Mouse (Mus musculus) lung, adult 2 months (tissue): Measurements from ENCODE around the gene Pbx3. TPM values are rescaled to one million over a fixed set of nuclear protein-coding genes. Genes with fewer than 3 reads are reported as not detected.

ENCODE experiments used
- DNase-seq: peaks from one replicate; pipeline ENCODE4 v3.0.0; 2022
- H3K4me1 ChIP-seq: fragments of 200-500 bp; 2 replicates; pipeline ENCODE4 v1.6.1; 2011; ENCODE audit warnings: low read length; ENCODE audit not compliant: control insufficient read depth, insufficient read depth
- H3K4me3 ChIP-seq: fragments of 200-500 bp; replicated peaks from 2 replicates; pipeline ENCODE3; 2011; ENCODE audit warnings: low read depth, mild to moderate bottlenecking, control low read depth, low read length; ENCODE audit errors: extremely low read depth
- CTCF ChIP-seq: fragments of 200-500 bp; IDR thresholded peaks from 2 replicates; pipeline ENCODE4 v1.5.1; 2011; ENCODE audit warnings: mild to moderate bottlenecking, low read length, control low read depth; ENCODE audit not compliant: insufficient read depth
- POLR2A ChIP-seq: fragments of 200-500 bp; IDR thresholded peaks from 2 replicates; pipeline ENCODE4 v1.6.1; 2011; ENCODE audit warnings: low read depth, mild to moderate bottlenecking, control low read depth, low read length, borderline replicate concordance; ENCODE audit errors: extremely low read depth
- WGBS: fragments of 180-500 bp; shearing (Covaris S2); methylation state at CpG from one replicate; pipeline ENCODE4 v1.1.7; 2018; 5-methylcytosine and 5-hydroxymethylcytosine counted together
- polyA plus RNA-seq: library from polyadenylated mRNA; depleted of rRNA; stranded (reverse); fragments of >200 nt; gene quantifications from 2 replicates; pipeline ENCODE4 v1.2.3, GENCODE M21; 2012

Gene Pbx3
- polyA plus RNA-seq, 1 experiment: 14.7 TPM

DNA sequence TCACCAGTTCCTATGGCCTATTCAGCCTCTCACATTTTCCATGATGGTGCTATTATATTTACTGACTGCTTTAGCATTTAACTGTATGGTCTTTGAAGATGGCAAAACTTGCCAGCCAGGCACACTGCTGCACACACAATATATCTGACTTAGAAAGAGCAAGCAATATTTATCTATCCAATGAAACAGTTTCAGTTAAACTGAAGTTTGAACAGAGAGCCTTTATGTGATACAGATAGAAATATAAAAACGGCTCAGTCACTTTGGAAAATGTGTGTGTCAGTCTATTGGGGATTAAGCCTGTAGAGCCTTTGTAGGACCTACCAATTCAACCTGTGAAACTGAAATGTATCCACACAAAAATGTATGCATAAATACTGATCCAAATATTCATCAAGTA, 74.3 kb downstream of the Pbx3 start:
- TF ChIP-seq POLR2A (no peak), CTCF (no peak)
- 92% methylated on average over 1 of the region's 1 CpGs for WGBS

DNA sequence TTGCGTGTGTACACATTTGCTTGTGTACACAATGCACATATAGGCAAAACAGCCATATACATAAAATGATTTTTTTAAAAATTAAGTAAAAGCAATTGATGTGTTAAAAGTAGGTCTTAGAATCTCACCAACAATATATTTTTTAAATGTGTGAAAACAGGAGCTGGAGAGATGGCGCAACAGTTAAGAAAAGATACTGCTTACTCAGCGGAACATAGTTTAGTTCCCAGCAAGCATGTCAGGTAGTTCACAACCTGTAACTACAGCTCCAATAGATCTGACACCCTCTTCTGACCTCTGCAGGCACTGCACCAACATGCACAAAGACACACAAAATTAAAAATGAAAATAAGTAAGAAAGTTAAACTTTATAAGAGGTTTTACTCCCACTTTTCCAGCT, 74.7 kb downstream of the Pbx3 start:
- H3K4me1 ChIP-seq: no peaks in the 10 kb centered on the region
- DNase-seq: no peak

More for the DNA sequence above, 74.3 kb downstream of the Pbx3 start:
- DNase-seq: no peak
- H3K4me3 ChIP-seq: no peak overlapping the region
- H3K4me1 ChIP-seq: no peaks in the 10 kb centered on the region

DNA sequence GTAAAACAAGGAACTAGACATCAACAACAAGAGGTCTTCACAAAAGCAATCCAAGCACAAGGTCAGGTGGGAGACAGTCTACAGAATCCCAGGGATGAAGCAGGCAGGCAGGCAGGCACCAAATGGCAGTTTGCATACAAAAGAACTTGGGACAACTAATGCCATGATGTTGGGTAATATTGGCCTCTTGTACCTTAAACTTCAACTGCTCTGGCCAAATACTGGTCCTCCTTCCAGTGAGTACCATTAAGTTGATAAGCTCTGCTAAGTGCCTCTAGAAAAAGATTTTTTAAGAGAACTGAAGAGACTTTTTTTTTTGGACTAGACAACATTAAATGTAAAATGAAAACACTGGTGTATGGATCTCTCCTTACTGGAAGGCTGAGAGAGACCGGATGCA, 83.2 kb downstream of the Pbx3 start:
- TF ChIP-seq CTCF (no peak), POLR2A (no peak)
- no peaks in the 10 kb centered on the region; the same call in 1 of the 2 replicates for H3K4me1 ChIP-seq
- H3K4me3 ChIP-seq: no peak overlapping the region
- WGBS: 70% methylated on average over 1 of the region's 1 CpGs
- DNase-seq: no peak

More for the DNA sequence above, 74.7 kb downstream of the Pbx3 start:
- TF ChIP-seq POLR2A (no peak), CTCF (no peak)
- WGBS: 97% methylated on average over 3 of the region's 3 CpGs
- H3K4me3 ChIP-seq: no peak overlapping the region

DNA sequence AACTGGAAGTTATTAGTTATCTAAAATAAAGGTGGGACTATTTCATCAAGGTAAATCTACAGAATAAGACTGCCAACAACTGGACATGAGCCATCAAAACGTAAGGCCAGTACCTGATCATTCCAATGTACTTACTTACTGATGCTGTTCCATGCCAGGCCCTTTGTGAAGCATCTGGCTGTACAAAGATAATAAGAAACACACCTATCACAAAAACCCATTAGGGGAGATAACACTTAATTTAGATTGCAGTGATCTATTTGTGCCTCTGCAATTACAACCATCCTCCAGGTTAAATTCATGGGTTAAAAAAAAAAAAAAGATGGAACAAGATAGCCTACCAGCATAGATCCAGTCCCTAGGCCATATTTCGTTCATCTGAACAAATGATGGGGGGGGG, 88.7 kb downstream of the Pbx3 start:
- 84% methylated on average over 2 of the region's 2 CpGs for WGBS
- no peak for DNase-seq
- Histone ChIP-seq H3K4me3 (no peak overlapping the region), H3K4me1 (no peaks in the 10 kb centered on the region)
- TF ChIP-seq POLR2A: no peak
- no peak for TF ChIP-seq CTCF

DNA sequence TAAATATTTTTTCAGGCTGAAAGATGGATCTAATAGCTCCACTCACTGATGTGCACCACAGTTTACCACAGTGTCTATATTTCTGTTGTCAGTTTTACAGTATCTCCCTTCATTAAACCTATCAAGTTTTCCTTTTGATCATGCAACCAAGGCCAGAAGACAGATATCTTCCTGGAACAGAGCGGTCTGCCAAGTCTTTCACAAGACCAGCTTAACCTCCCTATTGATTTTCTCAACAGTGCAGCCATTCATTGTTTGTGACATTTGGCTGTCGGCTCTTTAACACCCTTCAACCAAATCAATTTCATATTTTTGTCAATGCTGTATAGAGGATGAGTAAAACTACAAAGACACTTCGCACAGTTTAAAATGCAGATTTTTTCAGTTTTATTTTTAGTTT, 91.9 kb downstream of the Pbx3 start:
- TF ChIP-seq POLR2A (no peak), CTCF (no peak)
- no peaks in the 10 kb centered on the region for H3K4me1 ChIP-seq
- 81% methylated on average over 3 of the region's 3 CpGs for WGBS
- no peak for DNase-seq
- no peak overlapping the region for H3K4me3 ChIP-seq

DNA sequence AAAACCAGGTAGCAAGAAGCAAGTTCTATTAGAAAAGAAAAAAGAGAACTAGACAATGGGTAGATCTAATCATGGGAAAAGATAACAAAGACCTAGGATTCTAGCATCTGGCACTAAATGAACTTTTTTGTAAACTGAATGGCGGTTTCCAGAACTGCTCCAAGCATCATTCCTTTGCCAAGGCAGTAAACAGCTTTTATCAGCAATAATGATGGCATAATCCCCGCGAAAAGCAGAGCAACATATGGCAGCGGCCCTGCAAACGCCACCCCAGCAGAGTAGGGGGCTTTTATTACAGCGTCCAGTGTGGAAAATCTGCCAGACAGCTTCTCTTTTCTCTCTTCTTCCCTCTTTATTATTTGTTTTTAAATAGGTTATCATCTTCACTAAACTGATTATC, 93.2 kb downstream of the Pbx3 start:
- 52% methylated on average over 6 of the region's 6 CpGs for WGBS
- TF ChIP-seq POLR2A (no peak), CTCF (no peak)

DNA sequence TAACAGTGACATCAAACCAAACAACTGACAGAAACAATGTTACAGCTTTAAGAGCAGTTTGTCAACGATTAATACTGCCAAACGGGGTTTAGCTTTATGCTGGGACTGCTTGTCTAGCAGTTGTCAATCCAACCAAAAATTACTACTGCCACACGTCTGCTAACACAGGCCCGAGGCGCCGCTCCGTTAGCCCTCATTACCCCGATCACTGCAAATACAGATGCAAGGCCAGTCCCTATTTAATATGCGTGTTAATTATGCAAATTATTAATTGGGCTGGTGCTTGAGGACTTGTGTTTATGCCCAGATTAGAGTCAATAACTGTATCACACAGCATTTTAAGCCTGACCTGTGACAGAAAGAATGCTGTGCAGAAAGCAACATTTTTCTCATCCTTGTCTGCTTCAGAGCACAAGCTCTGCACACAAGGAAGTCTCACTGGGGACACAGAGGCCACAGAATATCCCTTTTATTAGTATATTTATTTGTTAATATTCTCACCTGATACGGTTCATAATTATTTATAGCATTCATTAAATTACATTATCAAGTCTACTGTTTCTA, 97.2 kb downstream of the Pbx3 start:
- no peak for TF ChIP-seq POLR2A
- no peak for TF ChIP-seq CTCF
- WGBS: 86% methylated on average over 10 of the region's 10 CpGs
- no peaks in the 10 kb centered on the region for H3K4me1 ChIP-seq
- H3K4me3 ChIP-seq: no peak overlapping the region
- no peak for DNase-seq

More for the DNA sequence above, 93.2 kb downstream of the Pbx3 start:
- no peak for DNase-seq
- Histone ChIP-seq H3K4me1 (no peaks in the 10 kb centered on the region), H3K4me3 (no peak overlapping the region)

DNA sequence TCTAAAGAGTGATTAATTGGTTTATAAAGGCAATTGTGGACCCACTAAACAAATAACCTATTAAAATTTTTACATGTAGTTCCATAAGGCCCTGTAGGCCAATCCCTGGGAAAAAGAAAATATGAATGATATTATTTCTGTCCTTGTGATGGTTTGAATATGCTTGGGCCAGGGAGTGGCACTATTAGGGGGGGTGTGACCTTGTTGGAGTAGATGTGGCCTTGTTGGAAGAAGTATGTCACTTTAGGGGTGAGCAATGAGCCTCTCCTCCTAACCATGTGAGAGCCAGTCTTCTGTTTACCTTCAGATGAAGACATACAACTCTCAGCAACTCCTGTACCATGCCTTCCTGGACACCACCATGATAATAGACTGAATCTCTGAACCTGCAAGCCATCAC, 110.9 kb downstream of the Pbx3 start:
- no peak for TF ChIP-seq POLR2A
- TF ChIP-seq CTCF: no peak

DNA sequence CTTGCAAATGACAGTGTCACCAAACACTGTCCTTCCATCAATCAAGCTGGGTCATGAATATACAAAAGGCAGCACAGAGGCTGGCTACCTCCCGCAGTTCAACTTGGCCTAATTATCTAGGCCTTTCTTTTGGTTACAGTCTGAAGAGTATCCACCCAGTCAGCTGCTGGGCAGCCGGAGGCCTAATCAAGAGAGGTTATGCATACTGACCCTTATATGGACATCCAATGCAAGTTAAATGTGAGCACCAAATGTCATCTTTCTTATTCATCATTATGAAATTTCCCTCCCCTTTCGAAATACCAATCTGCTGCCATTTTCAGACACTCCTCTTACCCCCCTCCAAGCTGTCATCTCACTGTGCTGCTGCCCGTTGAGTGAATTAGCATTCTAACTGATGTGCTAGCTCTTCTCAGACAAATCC, 112.3 kb downstream of the Pbx3 start:
- no peak for DNase-seq
- Histone ChIP-seq H3K4me3 (no peak overlapping the region), H3K4me1 (no peaks in the 10 kb centered on the region; the same call in 1 of the 2 replicates)
- no peak for TF ChIP-seq POLR2A
- TF ChIP-seq CTCF: no peak
- WGBS: 80% methylated on average over 4 of the region's 4 CpGs

More for the DNA sequence above, 110.9 kb downstream of the Pbx3 start:
- no peak overlapping the region for H3K4me3 ChIP-seq
- no peaks in the 10 kb centered on the region; the same call in 1 of the 2 replicates for H3K4me1 ChIP-seq
- no peak for DNase-seq

DNA sequence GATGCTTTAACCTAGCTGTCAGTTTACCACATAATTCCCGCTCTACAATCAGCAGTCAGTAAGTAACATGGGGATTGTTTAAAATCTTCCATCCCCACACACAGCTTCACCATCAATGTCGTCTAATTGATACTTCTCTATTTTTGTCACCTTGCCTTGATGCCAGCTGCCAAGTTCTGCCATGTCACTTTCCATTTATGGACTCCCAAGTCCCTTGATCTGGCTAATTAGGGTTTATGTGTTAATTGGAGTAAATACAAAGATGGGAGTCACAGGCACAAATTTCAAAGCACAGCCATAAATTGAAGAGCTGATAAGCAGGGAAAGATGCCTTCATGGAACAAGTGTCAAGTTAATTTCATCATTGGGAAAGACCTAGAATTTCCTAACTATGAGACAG, 114.7 kb downstream of the Pbx3 start:
- WGBS: 76% methylated on average over 2 of the region's 2 CpGs
- Histone ChIP-seq H3K4me1 (no peaks in the 10 kb centered on the region; the same call in 1 of the 2 replicates), H3K4me3 (no peak overlapping the region)
- no peak for DNase-seq
- no peak for TF ChIP-seq CTCF
- no peak for TF ChIP-seq POLR2A
